Mouse (Mus musculus) MEL (cell line): Measurements from ENCODE around the gene Tnxb. TPM values are rescaled to one million over a fixed set of nuclear protein-coding genes. Genes with fewer than 3 reads are reported as not detected.
"Not testable (repeated sequence)": the region's sequence is repeated elsewhere in the genome, so short reads cannot be mapped to it uniquely, and the experiment has no call there.

Experiments
- DNase-seq: peaks from one replicate; pipeline ENCODE4 v3.0.0; 2011; ENCODE audit warnings: low read depth, low spot score
- H3K27ac ChIP-seq: 2 replicates; pipeline ENCODE4 v1.5.1; 2012; ENCODE audit warnings: low read depth, mild to moderate bottlenecking, control low read depth, low read length, moderate library complexity; ENCODE audit not compliant: control insufficient read depth
- H3K27me3 ChIP-seq, 2 experiments: fragments of 150-350 bp in 1 of 2; sonication (generic) in 1 of 2; 2 replicates each; pipeline ENCODE4 v1.6.1; 2012; ENCODE audit warnings: low read length in 2 of 2, mild to moderate bottlenecking in 2 of 2, improper control_type of control experiment in 1 of 2, moderate library complexity in 1 of 2; ENCODE audit not compliant: insufficient read depth in 2 of 2, control insufficient read depth in 1 of 2
- H3K36me3 ChIP-seq, 2 experiments: 2 replicates each; pipeline ENCODE4 v1.6.1; 2012 to 2014; ENCODE audit warnings: low read length in 2 of 2, improper control_type of control experiment in 1 of 2, inconsistent platforms in 1 of 2, mild to moderate bottlenecking in 1 of 2; ENCODE audit not compliant: insufficient read depth in 2 of 2, control insufficient read depth in 1 of 2
- H3K4me1 ChIP-seq, 2 experiments: fragments of 150-350 bp in 1 of 2; sonication (generic) in 1 of 2; 2 replicates each; pipeline ENCODE4 v1.6.1; 2012; ENCODE audit warnings: low read length in 2 of 2, improper control_type of control experiment in 1 of 2, mild to moderate bottlenecking in 1 of 2; ENCODE audit not compliant: insufficient read depth in 2 of 2, control insufficient read depth in 1 of 2
- H3K4me3 ChIP-seq, 2 experiments: fragments of 150-350 bp in 1 of 2; sonication (generic) in 1 of 2; 2 replicates each; pipeline ENCODE4 v1.5.1; 2012; ENCODE audit warnings: low read depth in 2 of 2, low read length in 2 of 2, mild to moderate bottlenecking in 2 of 2, moderate library complexity in 2 of 2, control low read depth in 1 of 2, improper control_type of control experiment in 1 of 2; ENCODE audit not compliant: control insufficient read depth in 1 of 2, insufficient read depth in 1 of 2
- H3K79me2 ChIP-seq: 2 replicates; pipeline ENCODE4 v1.6.1; 2012; ENCODE audit warnings: mild to moderate bottlenecking, low read length, moderate library complexity; ENCODE audit not compliant: control insufficient read depth, poor library complexity, insufficient read depth
- H3K9ac ChIP-seq: 2 replicates; pipeline ENCODE4 v1.6.1; 2012; ENCODE audit warnings: low read depth, mild to moderate bottlenecking, control low read depth, low read length, moderate library complexity; ENCODE audit not compliant: control insufficient read depth, poor library complexity, severe bottlenecking
- H3K9me3 ChIP-seq: fragments of 150-350 bp; sonication (generic); replicated peaks from 2 replicates; pipeline ENCODE4 v1.6.1; 2012; ENCODE audit warnings: mild to moderate bottlenecking, low read length, improper control_type of control experiment, moderate library complexity; ENCODE audit not compliant: insufficient read depth
- CTCF ChIP-seq, 3 experiments: IDR thresholded peaks in 2 of 3; conservative IDR thresholded peaks in 1 of 3; 2 replicates each; pipeline ENCODE4 v1.5.1; 2011 to 2012; ENCODE audit warnings: low read length in 3 of 3, low read depth in 2 of 3, mild to moderate bottlenecking in 2 of 3, improper control_type of control experiment in 1 of 3, inconsistent platforms in 1 of 3, mixed read lengths in 1 of 3, moderate library complexity in 1 of 3; ENCODE audit not compliant: control insufficient read depth in 1 of 3, insufficient read depth in 1 of 3, poor library complexity in 1 of 3, severe bottlenecking in 1 of 3
- RAD21 ChIP-seq: IDR thresholded peaks from 2 replicates; pipeline ENCODE4 v1.6.1; 2011; ENCODE audit warnings: mild to moderate bottlenecking, low read depth, low read length, improper control_type of control experiment
- SIN3A ChIP-seq: IDR thresholded peaks from 2 replicates; pipeline ENCODE4 v1.6.1; 2012; ENCODE audit warnings: low read length, improper control_type of control experiment, inconsistent platforms
- SMC3 ChIP-seq: IDR thresholded peaks from 2 replicates; pipeline ENCODE4 v1.6.1; 2011; ENCODE audit warnings: low read depth, low read length, improper control_type of control experiment
- ZC3H11A ChIP-seq: IDR thresholded peaks from 2 replicates; pipeline ENCODE4 v1.6.1; 2012; ENCODE audit warnings: low read depth, mild to moderate bottlenecking, inconsistent platforms, low read length, improper control_type of control experiment
- polyA plus RNA-seq, 2 experiments: library from polyadenylated mRNA; stranded (reverse) in 1 of 2; unstranded in 1 of 2; fragments of >175 nt in 1 of 2; fragments of >200 nt in 1 of 2; gene quantifications; 2 replicates each; pipeline versions ENCODE4 v1.2.1 to v1.2.4; 2012; ENCODE audit warnings: low replicate concordance in 2 of 2, low read depth in 1 of 2; ENCODE audit not compliant: insufficient read length in 2 of 2, insufficient read depth in 1 of 2, missing spikeins in 1 of 2
- total RNA-seq: library from RNA; depleted of rRNA; stranded (reverse); fragments of 300-350 nt; gene quantifications from 2 replicates; pipeline ENCODE4 v1.2.3, GENCODE M21; 2012

Tnxb gene
- total and polyA plus RNA-seq, 3 experiments, result 0.27 to 0.28 TPM; not detected in 1

DNA sequence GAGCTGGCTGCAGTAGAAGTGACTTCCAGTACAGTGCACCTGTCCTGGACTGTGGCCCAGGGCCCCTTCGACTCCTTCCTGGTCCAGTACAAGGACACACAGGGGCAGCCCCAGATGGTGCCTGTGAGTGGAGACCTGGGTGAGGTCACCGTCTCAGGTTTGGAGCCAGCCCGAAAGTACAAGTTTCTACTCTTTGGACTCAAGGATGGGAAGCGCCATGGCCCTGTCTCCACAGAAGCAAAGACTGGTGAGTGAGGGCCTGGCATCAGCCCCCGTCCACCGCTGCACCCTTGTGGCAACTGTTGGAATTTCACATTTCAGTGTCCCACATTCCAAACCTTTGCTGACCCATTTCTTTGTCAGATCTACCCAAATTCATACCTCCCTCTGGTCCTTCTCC, 42.6 kb downstream of the Tnxb start:
- TF ChIP-seq SIN3A (no peak), ZC3H11A (peak; percentile 20; the same call in 1 of the 2 replicates), CTCF (IDR thresholded peaks at IDR 0.05 in 2 of 3, conservative IDR thresholded peaks at IDR 0.05 in 1 of 3; ENCODE audit: control insufficient read depth in 1 of 3, insufficient read depth in 1 of 3, low read depth in 2 of 3, low read length in 3 of 3, poor library complexity in 1 of 3, severe bottlenecking in 1 of 3) (peak; percentile 45 to 57 (median 56)), SMC3 (peak; percentile 60), RAD21 (peak; percentile 53)
- TF ChIP-seq, all 39 proteins: peak for 4
- H3K27me3 ChIP-seq, result no peaks in the 10 kb centered on the region
- no peaks in the 10 kb centered on the region for H3K4me1 ChIP-seq
- no peak overlapping the region for H3K27ac ChIP-seq
- no peaks in the 10 kb centered on the region for H3K79me2 ChIP-seq
- no peak overlapping the region for H3K9ac ChIP-seq
- H3K9me3 ChIP-seq, result no peaks in the 10 kb centered on the region
- H3K4me3 ChIP-seq, result no peak overlapping the region
- DNase-seq, result peak; percentile 29
- H3K36me3 ChIP-seq, result no peaks in the 10 kb centered on the region

DNA sequence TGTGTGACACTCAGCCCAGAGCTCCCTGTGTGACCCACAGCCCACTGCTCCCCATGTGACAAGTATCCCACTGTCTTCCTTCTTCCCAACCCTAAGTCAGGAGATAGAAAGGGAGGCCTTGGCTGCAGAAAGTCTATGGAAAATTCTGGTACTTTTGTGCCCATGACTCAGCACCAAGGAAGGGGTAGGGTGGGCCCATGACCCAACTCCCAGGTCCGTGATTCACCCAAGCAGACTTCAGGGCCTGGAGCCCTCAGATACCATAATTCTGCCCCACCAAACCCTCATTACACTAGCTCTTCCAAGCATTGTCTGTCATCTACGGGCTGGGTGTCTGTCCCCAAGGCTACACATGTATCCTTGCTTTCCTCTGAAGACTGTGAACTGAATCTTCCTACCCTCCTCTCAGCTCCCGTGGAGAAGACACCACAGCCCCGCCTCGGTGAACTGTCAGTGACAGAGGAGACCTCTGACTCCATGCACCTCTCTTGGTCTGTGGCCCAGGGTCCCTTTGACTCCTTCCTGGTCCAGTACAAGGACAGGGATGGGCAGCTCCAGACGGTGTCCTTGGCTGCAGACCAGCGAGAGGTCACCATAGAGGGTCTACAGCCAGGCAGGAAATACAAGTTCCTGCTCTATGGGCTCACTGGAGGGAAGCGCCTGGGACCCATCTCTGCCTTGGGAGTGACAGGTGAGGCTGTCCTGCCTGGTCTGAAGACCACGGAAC, 44.0 kb downstream of the Tnxb start:
- not testable (repeated sequence) for H3K79me2 ChIP-seq, H3K9me3 ChIP-seq, H3K4me1 ChIP-seq, H3K36me3 ChIP-seq, H3K27ac ChIP-seq, H3K27me3 ChIP-seq, DNase-seq, H3K9ac ChIP-seq, H3K4me3 ChIP-seq

DNA sequence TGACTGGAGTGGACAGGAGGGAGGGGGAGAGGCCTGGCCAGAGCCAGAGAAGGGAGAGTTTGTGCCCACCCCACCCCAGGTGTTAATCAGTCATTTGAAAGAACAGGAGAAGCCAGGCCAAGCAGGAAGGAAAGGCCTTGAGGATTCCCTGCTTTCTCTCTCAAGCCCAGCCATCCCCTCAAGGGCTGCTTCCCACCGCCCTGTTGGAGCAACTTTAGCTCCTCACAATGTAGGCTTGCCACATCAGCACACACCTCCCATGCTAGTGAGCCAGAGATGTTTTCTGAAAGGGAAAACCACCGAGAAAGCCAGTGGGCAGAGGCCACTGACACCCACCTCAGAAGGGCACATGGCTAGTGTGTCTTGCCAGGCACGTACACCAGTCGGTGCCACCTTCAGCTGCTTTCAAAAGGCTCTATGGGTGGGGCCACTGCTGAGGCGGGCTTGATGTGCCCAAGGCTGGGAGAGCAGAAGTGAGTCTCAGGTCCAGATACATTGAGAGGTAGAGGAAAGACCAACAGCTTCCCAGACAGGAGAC, 44.6 kb downstream of the Tnxb start:
- not testable (repeated sequence) for H3K9ac ChIP-seq, H3K4me1 ChIP-seq, H3K36me3 ChIP-seq, H3K9me3 ChIP-seq, H3K4me3 ChIP-seq, H3K79me2 ChIP-seq, H3K27me3 ChIP-seq, DNase-seq, H3K27ac ChIP-seq

DNA sequence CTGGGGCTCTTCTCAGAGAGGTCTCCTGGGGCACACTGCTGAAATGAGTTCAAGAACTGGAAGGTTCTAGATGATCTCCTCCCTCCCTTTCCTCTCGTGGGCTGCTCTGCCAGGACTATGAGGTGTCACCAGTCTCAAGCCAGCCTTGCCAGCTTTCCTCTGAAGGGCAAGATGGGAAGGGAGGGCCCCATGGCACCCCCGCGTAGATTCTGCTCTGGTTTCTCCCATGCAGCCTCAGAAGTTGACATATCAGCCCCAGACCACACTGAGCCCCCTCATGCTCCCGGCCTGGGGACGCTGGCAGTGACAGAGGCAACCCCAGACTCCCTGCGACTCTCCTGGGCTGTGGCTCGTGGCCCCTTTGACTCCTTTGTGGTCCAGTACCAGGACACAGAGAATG, 45.1 kb downstream of the Tnxb start:
- H3K4me1 ChIP-seq, H3K4me3 ChIP-seq, H3K9me3 ChIP-seq, H3K27ac ChIP-seq, DNase-seq, H3K36me3 ChIP-seq, H3K9ac ChIP-seq, H3K79me2 ChIP-seq, H3K27me3 ChIP-seq: not testable (repeated sequence)
